Mouse (Mus musculus) CH12.LX (cell line): Measurements from ENCODE around the gene Cysltr2. TPM values are rescaled to one million over a fixed set of nuclear protein-coding genes. Genes with fewer than 3 reads are reported as not detected.

Source experiments
- DNase-seq: peaks from one replicate; pipeline ENCODE4 v3.0.0-alpha.2; 2013; ENCODE audit errors: extremely low read depth
- H3K27ac ChIP-seq: 2 replicates; pipeline ENCODE4 v1.5.1; 2012; ENCODE audit warnings: low read depth, mild to moderate bottlenecking, control low read depth, moderate library complexity; ENCODE audit not compliant: insufficient read depth
- H3K27me3 ChIP-seq: replicated peaks from 2 replicates; pipeline ENCODE3; 2012; ENCODE audit warnings: inconsistent platforms
- H3K36me3 ChIP-seq, 2 experiments: replicated peaks in 1 of 2; 2 replicates each; pipeline versions ENCODE3 to v1.6.1; 2012; ENCODE audit warnings: inconsistent platforms in 1 of 2, low read length in 1 of 2, mild to moderate bottlenecking in 1 of 2, mixed read lengths in 1 of 2, moderate library complexity in 1 of 2; ENCODE audit not compliant: control insufficient read depth in 1 of 2, insufficient read depth in 1 of 2
- H3K4me1 ChIP-seq, 2 experiments: 2 replicates each; pipeline ENCODE4 v1.6.1; 2012; ENCODE audit warnings: inconsistent platforms in 1 of 2, moderate library complexity in 1 of 2; ENCODE audit not compliant: insufficient read depth in 2 of 2, control insufficient read depth in 1 of 2
- H3K4me2 ChIP-seq: 2 replicates; pipeline ENCODE4 v1.6.1; 2012; ENCODE audit warnings: low read depth, mild to moderate bottlenecking, control low read depth; ENCODE audit not compliant: poor library complexity, insufficient read depth, severe bottlenecking
- H3K4me3 ChIP-seq, 3 experiments: fragments of 150-350 bp in 1 of 3; sonication (generic) in 1 of 3; replicated peaks in 1 of 3; 2 replicates each; pipeline versions ENCODE3 to v1.5.1; 2011 to 2012; ENCODE audit warnings: low read depth in 2 of 3, low read length in 2 of 3, mild to moderate bottlenecking in 2 of 3, moderate library complexity in 2 of 3, control low read depth in 1 of 3, improper control_type of control experiment in 1 of 3, inconsistent platforms in 1 of 3, mixed read lengths in 1 of 3; ENCODE audit not compliant: poor library complexity in 1 of 3
- H3K79me2 ChIP-seq: replicated peaks from 2 replicates; pipeline ENCODE4 v1.6.1; 2012; ENCODE audit warnings: mild to moderate bottlenecking, moderate library complexity; ENCODE audit not compliant: control insufficient read depth, poor library complexity, insufficient read depth, severe bottlenecking; ENCODE audit errors: extremely low read depth
- H3K9ac ChIP-seq: 2 replicates; pipeline ENCODE4 v1.6.1; 2012; ENCODE audit warnings: low read depth, mild to moderate bottlenecking, control low read depth, moderate library complexity; ENCODE audit not compliant: insufficient read depth
- H3K9me3 ChIP-seq: replicated peaks from 2 replicates; pipeline ENCODE3; 2012; ENCODE audit warnings: low read length, inconsistent platforms, mixed read lengths
- BHLHE40 ChIP-seq: IDR thresholded peaks from 2 replicates; pipeline ENCODE4 v1.6.1; 2011; ENCODE audit warnings: mild to moderate bottlenecking, low read depth, low read length, improper control_type of control experiment
- CHD1 ChIP-seq: IDR thresholded peaks from 2 replicates; pipeline ENCODE4 v1.6.1; 2012; ENCODE audit warnings: low read depth, low read length, improper control_type of control experiment, inconsistent platforms
- CHD2 ChIP-seq: IDR thresholded peaks from 2 replicates; pipeline ENCODE4 v1.6.1; 2011; ENCODE audit warnings: low read length, improper control_type of control experiment
- E2F4 ChIP-seq: IDR thresholded peaks from 2 replicates; pipeline ENCODE4 v1.6.1; 2011; ENCODE audit warnings: low read depth, low read length, improper control_type of control experiment; ENCODE audit not compliant: insufficient replicate concordance
- ELF1 ChIP-seq: IDR thresholded peaks from 2 replicates; pipeline ENCODE4 v1.6.1; 2014; ENCODE audit warnings: low read depth, mild to moderate bottlenecking, inconsistent platforms, low read length, improper control_type of control experiment
- EP300 ChIP-seq: IDR thresholded peaks from 2 replicates; pipeline ENCODE4 v1.6.1; 2011; ENCODE audit warnings: low read length, improper control_type of control experiment
- ETS1 ChIP-seq: conservative IDR thresholded peaks from 2 replicates; pipeline ENCODE4 v1.6.1; 2012; ENCODE audit warnings: low read depth, mild to moderate bottlenecking, inconsistent platforms, low read length, improper control_type of control experiment, moderate library complexity
- HCFC1 ChIP-seq: IDR thresholded peaks from 2 replicates; pipeline ENCODE4 v1.6.1; 2012; ENCODE audit warnings: low read depth, mild to moderate bottlenecking, inconsistent platforms, low read length, improper control_type of control experiment
- IRF4 ChIP-seq: IDR thresholded peaks from 2 replicates; pipeline ENCODE4 v1.6.1; 2014; ENCODE audit warnings: low read depth, mild to moderate bottlenecking, inconsistent platforms, low read length, improper control_type of control experiment
- JUN ChIP-seq: IDR thresholded peaks from 2 replicates; pipeline ENCODE4 v1.6.1; 2011; ENCODE audit warnings: low read depth, mild to moderate bottlenecking, low read length, improper control_type of control experiment, moderate library complexity; ENCODE audit not compliant: insufficient read depth
- JUND ChIP-seq: conservative IDR thresholded peaks from 2 replicates; pipeline ENCODE4 v1.6.1; 2011; ENCODE audit warnings: low read depth, low read length, improper control_type of control experiment
- MAFK ChIP-seq: IDR thresholded peaks from 2 replicates; pipeline ENCODE4 v1.6.1; 2011; ENCODE audit warnings: low read length, improper control_type of control experiment; ENCODE audit not compliant: insufficient replicate concordance
- MAX ChIP-seq: IDR thresholded peaks from 2 replicates; pipeline ENCODE4 v1.6.1; 2011; ENCODE audit warnings: low read length, improper control_type of control experiment
- MAZ ChIP-seq: IDR thresholded peaks from 2 replicates; pipeline ENCODE4 v1.6.1; 2012; ENCODE audit warnings: low read depth, mild to moderate bottlenecking, inconsistent platforms, low read length, improper control_type of control experiment, moderate library complexity
- MEF2A ChIP-seq: IDR thresholded peaks from 2 replicates; pipeline ENCODE4 v1.6.1; 2014; ENCODE audit warnings: low read depth, mild to moderate bottlenecking, inconsistent platforms, low read length, improper control_type of control experiment, borderline replicate concordance
- MXI1 ChIP-seq: IDR thresholded peaks from 2 replicates; pipeline ENCODE4 v1.6.1; 2011; ENCODE audit warnings: mild to moderate bottlenecking, low read depth, low read length, improper control_type of control experiment
- MYC ChIP-seq: IDR thresholded peaks from 2 replicates; pipeline ENCODE4 v1.6.1; 2011; ENCODE audit warnings: low read depth, mild to moderate bottlenecking, improper control_type of control experiment, low read length
- NELFE ChIP-seq: IDR thresholded peaks from 2 replicates; pipeline ENCODE4 v1.6.1; 2011; ENCODE audit warnings: low read depth, low read length, improper control_type of control experiment
- RAD21 ChIP-seq: IDR thresholded peaks from 2 replicates; pipeline ENCODE4 v1.6.1; 2011; ENCODE audit warnings: low read depth, mild to moderate bottlenecking, low read length, improper control_type of control experiment, moderate library complexity
- RCOR1 ChIP-seq: conservative IDR thresholded peaks from 2 replicates; pipeline ENCODE4 v1.6.1; 2012; ENCODE audit warnings: low read depth, mild to moderate bottlenecking, inconsistent platforms, low read length, improper control_type of control experiment
- SIN3A ChIP-seq: IDR thresholded peaks from 2 replicates; pipeline ENCODE4 v1.6.1; 2012; ENCODE audit warnings: low read length, improper control_type of control experiment, inconsistent platforms
- SMC3 ChIP-seq: IDR thresholded peaks from 2 replicates; pipeline ENCODE4 v1.6.1; 2011; ENCODE audit warnings: low read depth, low read length, improper control_type of control experiment
- TBP ChIP-seq: conservative IDR thresholded peaks from 2 replicates; pipeline ENCODE4 v1.6.1; 2011; ENCODE audit warnings: low read depth, low read length, improper control_type of control experiment
- TCF12 ChIP-seq: IDR thresholded peaks from 2 replicates; pipeline ENCODE4 v1.6.1; 2014; ENCODE audit warnings: low read depth, mild to moderate bottlenecking, inconsistent platforms, low read length, improper control_type of control experiment
- USF2 ChIP-seq: conservative IDR thresholded peaks from 2 replicates; pipeline ENCODE4 v1.6.1; 2011; ENCODE audit warnings: low read depth, low read length, improper control_type of control experiment
- ZNF384 ChIP-seq: IDR thresholded peaks from 2 replicates; pipeline ENCODE4 v1.6.1; 2012; ENCODE audit warnings: low read depth, low read length, improper control_type of control experiment, inconsistent platforms
- dilution Hi-C: fragments of 300-500 bp; cut with MboI; formaldehyde crosslinking; loops from 2 replicates; pipeline ENCODE4 v1.14.3; 2020; ENCODE audit warnings: low sequenced_read_pairs; ENCODE audit not compliant: extremely low pct_unique_long_range_greater_than_20kb, extremely low pct_ligation_motif_present
- in situ Hi-C: fragments of 300-500 bp; cut with MboI; formaldehyde crosslinking; loops from 3 replicates; pipeline ENCODE4 v1.14.3; 2019; ENCODE audit warnings: low sequenced_read_pairs, low pct_ligation_motif_present, low pct_unique_long_range_greater_than_20kb, mixed read lengths
- polyA plus RNA-seq: library from polyadenylated mRNA; unstranded; fragments of >175 nt; gene quantifications from 2 replicates; pipeline ENCODE4 v1.2.1, GENCODE M21; 2012; ENCODE audit warnings: low read depth; ENCODE audit not compliant: insufficient read length
- total RNA-seq, 2 experiments: library from RNA; depleted of rRNA; stranded (reverse); fragments of 300-350 nt in 1 of 2; fragments of >200 nt in 1 of 2; gene quantifications; 2 replicates each; pipeline ENCODE4 v1.2.3; 2012 to 2014

The Cysltr2 gene
- total and polyA plus RNA-seq, 3 experiments: 0.47 to 2.0 (median 0.89) TPM

GRCm38 (mm10) chr14:73058755-73059154, 9.8 kb upstream of the Cysltr2 start (continued):
- no peak for TF ChIP-seq TBP
- TF ChIP-seq NELFE: no peak
- peak; percentile 53; the same call in 1 of the 2 replicates for TF ChIP-seq BHLHE40

GRCm38 (mm10) chr14:73057764-73058163, 8.8 kb upstream of the Cysltr2 start:
- no peaks in the 10 kb centered on the region for H3K79me2 ChIP-seq
- TF ChIP-seq NELFE (no peak), MYC (peak; percentile 23; the same call in 1 of the 2 replicates), CHD2 (peak; percentile 81), EP300 (peak; percentile 96), ELF1 (peak; percentile 74), RCOR1 (peak; percentile 96), USF2 (no peak), MEF2A (peak; percentile 100), ZNF384 (peak; percentile 78), MAZ (no peak), HCFC1 (peak; percentile 24; the same call in 1 of the 2 replicates), BHLHE40 (peak; percentile 91), ETS1 (peak; percentile 99), TCF12 (peak; percentile 92), MAFK (peak; percentile 85), SIN3A (peak; percentile 65; the same call in 1 of the 2 replicates), JUND (peak; percentile 92), MAX (peak; percentile 52), E2F4 (no peak), IRF4 (peak; percentile 97), MXI1 (peak; percentile 67), CHD1 (no peak), JUN (peak; percentile 89), RAD21 (no peak), SMC3 (no peak)
- no peaks in the 10 kb centered on the region for H3K9me3 ChIP-seq
- dilution Hi-C loops: no loop called here
- peaks cover 17 to 32% of the 10 kb centered on the region in 2 experiments for H3K4me1 ChIP-seq
- peak overlapping the region; percentile 30 for H3K27ac ChIP-seq
- H3K4me2 ChIP-seq: peak overlapping the region; percentile 74
- peak overlapping the region in 1 of 3 experiments; percentile 25 for H3K4me3 ChIP-seq
- no peaks in the 10 kb centered on the region for H3K36me3 ChIP-seq
- DNase-seq: peak; percentile 88
- H3K27me3 ChIP-seq: no peaks in the 10 kb centered on the region
- in situ Hi-C loops: no loop called here
- 0 out of 2 replicates have a peak overlapping the region, but pooled peaks have one; percentile 8 for H3K9ac ChIP-seq
